Mouse (Mus musculus): ENCODE data around the gene Vwa7. TPM values are rescaled to one million over a fixed set of nuclear protein-coding genes. Genes with fewer than 3 reads are reported as not detected.

The Vwa7 gene
- total RNA-seq, 1 experiment from 2014 or later, result 0.85 TPM

GRCm38 (mm10) chr17:35064378-35064877 is 48.0 kb downstream of the Vwa7 start:
- no peak for DNase-seq

- peak; percentile 66 for DNase-seq
Observed at GRCm38 (mm10) chr17:35064951-35065947, 48.9 kb downstream of the Vwa7 start, which contains the start of gene Ly6g6c. Ly6g6c (plus strand) TSS chr17:35065388.

- no peak for DNase-seq
Observed at GRCm38 (mm10) chr17:35066084-35066483, 49.7 kb downstream of the Vwa7 start, which contains the start of gene Mpig6b. Mpig6b (minus strand) TSS chr17:35066184.

GRCm38 (mm10) chr17:35068213-35068914 is 52.0 kb downstream of the Vwa7 start:
- no peak for DNase-seq

GRCm38 (mm10) chr17:35070556-35071229 is 54.3 kb downstream of the Vwa7 start:
- DNase-seq, result no peak

- no peak for DNase-seq
Observed at GRCm38 (mm10) chr17:35071454-35071853, 55.1 kb downstream of the Vwa7 start.

- DNase-seq, result no peak
Observed at GRCm38 (mm10) chr17:35074097-35074496, 57.7 kb downstream of the Vwa7 start.

Other genes starting within 250 kb of the Vwa7 start
- 3,653 and 3,825 TPM in 2 replicates for gene Cyp21a1, start 212.0 kb upstream of the Vwa7 start, total RNA-seq (2021)
- gene Stk19, start 179.6 kb upstream of the Vwa7 start, total RNA-seq (2021), result 38.0 and 38.6 TPM in 2 replicates
- gene Dxo, start 179.6 kb upstream of the Vwa7 start, total RNA-seq (2021), result 65.0 and 65.5 TPM in 2 replicates
- 55.0 and 60.0 TPM in 2 replicates for gene Skiv2l, start 166.4 kb upstream of the Vwa7 start, total RNA-seq (2021)
- gene Nelfe, start 166.2 kb upstream of the Vwa7 start, total RNA-seq (2021), result 54.4 and 58.4 TPM in 2 replicates
- gene Cfb, start 154.1 kb upstream of the Vwa7 start, total RNA-seq (2021), result 36.2 and 180 TPM in 2 replicates
- gene Zbtb12, start 137.1 kb upstream of the Vwa7 start, total RNA-seq (2021), result 13.8 and 15.2 TPM in 2 replicates
- gene Gm20547, start 134.5 kb upstream of the Vwa7 start, total RNA-seq (2021), result not detected in 2 replicates
- 43.2 and 54.5 TPM in 2 replicates for gene C2, start 118.3 kb upstream of the Vwa7 start, total RNA-seq (2021)
- gene Ehmt2, start 118.1 kb upstream of the Vwa7 start, total RNA-seq (2021), result 112 and 134 TPM in 2 replicates
- 1.5 and 1.7 TPM in 2 replicates for gene Slc44a4, start 102.1 kb upstream of the Vwa7 start, total RNA-seq (2021)
- 19.3 and 25.2 TPM in 2 replicates for gene Neu1, start 85.3 kb upstream of the Vwa7 start, total RNA-seq (2021)
- gene Hspa1b, start 57.3 kb upstream of the Vwa7 start, total RNA-seq (2021), result 29.6 and 90.6 TPM in 2 replicates
- gene Gm20481, start 46.7 kb upstream of the Vwa7 start, total RNA-seq (2021), result not detected in 2 replicates
- gene Hspa1a, start 44.4 kb upstream of the Vwa7 start, total RNA-seq (2021), result 12.7 and 38.7 TPM in 2 replicates
- gene Hspa1l, start 43.9 kb upstream of the Vwa7 start, total RNA-seq (2021), result 0.34 and 0.37 TPM in 2 replicates
- 39.4 and 44.2 TPM in 2 replicates for gene Lsm2, start 34.7 kb upstream of the Vwa7 start, total RNA-seq (2021)
- 55.3 and 71.7 TPM in 2 replicates for gene Vars, start 15.6 kb upstream of the Vwa7 start, total RNA-seq (2021)
- gene Sapcd1, start 11.4 kb downstream of the Vwa7 start, total RNA-seq (2021), result 1.3 and 1.7 TPM in 2 replicates
- gene Msh5, start 30.2 kb downstream of the Vwa7 start, total RNA-seq (2021), result 1.8 and 3.6 TPM in 2 replicates
- gene Clic1, start 33.4 kb downstream of the Vwa7 start, total RNA-seq (2021), result 83.0 and 109 TPM in 2 replicates
- 24.2 and 30.6 TPM in 2 replicates for gene Ddah2, start 42.5 kb downstream of the Vwa7 start, total RNA-seq (2021)
- not detected in 2 replicates for gene Ly6g6c, start 48.8 kb downstream of the Vwa7 start, total RNA-seq (2021)
- 0.26 and 0.71 TPM in 2 replicates for gene Mpig6b, start 49.6 kb downstream of the Vwa7 start, total RNA-seq (2021)
- not detected in 2 replicates for gene Ly6g6e, start 60.3 kb downstream of the Vwa7 start, total RNA-seq (2021)
- 1.1 and 1.7 TPM in 2 replicates for gene Ly6g6d, start 61.5 kb downstream of the Vwa7 start, total RNA-seq (2021)
- gene Ly6g6f, start 69.0 kb downstream of the Vwa7 start, total RNA-seq (2021), result not detected in 2 replicates
- 69.7 and 76.3 TPM in 2 replicates for gene Abhd16a, start 72.7 kb downstream of the Vwa7 start, total RNA-seq (2021)
- gene Ly6g5c, start 91.7 kb downstream of the Vwa7 start, total RNA-seq (2021), result not detected in 2 replicates
- gene Ly6g5b, start 98.8 kb downstream of the Vwa7 start, total RNA-seq (2021), result 0.33 and 1.1 TPM in 2 replicates
- gene Gpank1, start 104.9 kb downstream of the Vwa7 start, total RNA-seq (2021), result 11.3 and 12.3 TPM in 2 replicates
- 210 and 214 TPM in 2 replicates for gene Csnk2b, start 105.5 kb downstream of the Vwa7 start, total RNA-seq (2021)
- 23.6 and 24.8 TPM in 2 replicates for gene D17H6S53E, start 109.8 kb downstream of the Vwa7 start, total RNA-seq (2021)
- gene Apom, start 115.5 kb downstream of the Vwa7 start, total RNA-seq (2021), result 3.3 and 35.6 TPM in 2 replicates
- gene Bag6, start 118.6 kb downstream of the Vwa7 start, total RNA-seq (2021), result 357 and 375 TPM in 2 replicates
- 246 and 247 TPM in 2 replicates for gene Prrc2a, start 148.3 kb downstream of the Vwa7 start, total RNA-seq (2021)
- gene Aif1, start 159.5 kb downstream of the Vwa7 start, total RNA-seq (2021), result 3.3 and 5.6 TPM in 2 replicates
- gene Lst1, start 171.9 kb downstream of the Vwa7 start, total RNA-seq (2021), result 5.6 and 11.9 TPM in 2 replicates
- 4.3 and 35.6 TPM in 2 replicates for gene Ltb, start 177.9 kb downstream of the Vwa7 start, total RNA-seq (2021)
- gene Tnf, start 185.4 kb downstream of the Vwa7 start, total RNA-seq (2021), result 0.33 and 1.4 TPM in 2 replicates
- 0.33 and 2.7 TPM in 2 replicates for gene Lta, start 188.8 kb downstream of the Vwa7 start, total RNA-seq (2021)
- gene Gm16181, start 204.3 kb downstream of the Vwa7 start, total RNA-seq (2021), result 0.67 TPM in 1 of 2 replicates, not detected in the other
- gene Atp6v1g2, start 217.1 kb downstream of the Vwa7 start, total RNA-seq (2021), result 7.0 and 8.2 TPM in 2 replicates
- 15.3 and 17.7 TPM in 2 replicates for gene Nfkbil1, start 219.2 kb downstream of the Vwa7 start, total RNA-seq (2021)
- 200 and 232 TPM in 2 replicates for gene Ddx39b, start 225.2 kb downstream of the Vwa7 start, total RNA-seq (2021)
- gene H2-D1, start 246.2 kb downstream of the Vwa7 start, total RNA-seq (2021), result 93.3 and 154 TPM in 2 replicates